Comparison of ENCODE assay signal across 16 mouse cellular contexts in the genomic region with DNA sequence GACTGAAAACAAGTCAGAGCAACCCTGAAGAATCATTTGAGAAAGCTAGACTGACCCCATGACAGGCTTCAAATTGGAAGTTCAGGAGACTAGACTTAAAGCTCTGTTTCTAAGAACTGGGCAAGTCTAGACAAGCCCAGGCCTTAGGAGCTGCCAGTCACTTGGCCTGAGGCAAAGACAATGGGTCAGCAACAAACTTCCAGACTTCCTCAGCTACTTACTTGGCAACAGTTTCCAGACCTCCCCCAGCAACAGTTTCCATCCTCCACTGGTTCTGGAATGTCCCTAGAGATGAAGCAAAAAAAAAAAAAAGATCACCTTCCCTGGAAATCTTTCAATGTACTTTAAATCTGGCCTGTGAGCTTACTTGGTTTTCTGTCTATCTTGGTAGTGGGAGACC.
"Had no signal": no experiment of that assay in that cellular context is flagged by ENCODE, and none has a peak within 500 bp of the region (broad histone marks: within the 10 kb centered on the region; RNA-seq: fewer than 3 reads in every experiment).

No protein-coding gene starts in this region.

- H3K27me3 ChIP-seq: lung, embryonic 15.5 days; megakaryocyte, embryonic 14.5 days; midbrain, embryonic 13.5 days; midbrain, embryonic 15.5 days; neural tube, embryonic 12.5 days had no signal

- H3K27ac ChIP-seq: lung, embryonic 15.5 days; macrophage; midbrain, embryonic 13.5 days; midbrain, embryonic 15.5 days; neural tube, embryonic 12.5 days had no signal

- ATAC-seq: lung, postnatal 0 days; midbrain, embryonic 13.5 days; midbrain, embryonic 15.5 days had no signal

- H3K9ac ChIP-seq: lung, embryonic 15.5 days; midbrain, embryonic 13.5 days; midbrain, embryonic 15.5 days; neural tube, embryonic 12.5 days had no signal

- H3K4me2 ChIP-seq: lung, embryonic 15.5 days; midbrain, embryonic 11.5 days; midbrain, embryonic 13.5 days; midbrain, embryonic 15.5 days; neural tube, embryonic 12.5 days had no signal

- H3K9me3 ChIP-seq: lung, embryonic 15.5 days; megakaryocyte, embryonic 14.5 days; midbrain, embryonic 15.5 days; neural tube, embryonic 12.5 days had no signal

- H3K36me3 ChIP-seq: lung, embryonic 15.5 days; midbrain, embryonic 13.5 days; midbrain, embryonic 15.5 days; neural tube, embryonic 12.5 days had no signal

- DNase-seq: lung, adult 2 months; lung, postnatal 14 days; lung, postnatal 36 days; right cerebral cortex, postnatal 14 days; spleen, adult 18-20 months; thymus, adult 18-20 months; thymus, postnatal 14 days; thymus, postnatal 36 days had no signal

- H3K4me1 ChIP-seq: lung, embryonic 15.5 days; megakaryocyte, embryonic 14.5 days; midbrain, embryonic 13.5 days; midbrain, embryonic 15.5 days; neural tube, embryonic 12.5 days had no signal

- H3K4me3 ChIP-seq: lung, embryonic 15.5 days; megakaryocyte, embryonic 14.5 days; midbrain, embryonic 13.5 days; midbrain, embryonic 15.5 days; neural tube, embryonic 12.5 days had no signal
